Mouse (Mus musculus) layer of hippocampus, adult 9-11 months (tissue): ENCODE results near the gene Cul7.

Source experiments
- DNase-seq: peaks from one replicate; pipeline ENCODE4 v3.0.0; 2022

Cul7 gene

GRCm38 (mm10) chr17:46650232-46651031 lies at the start of gene Cul7:
Gene Cul7 (plus strand): TSS chr17:46650337.
- DNase-seq = peak; percentile 94

- DNase-seq = no peak
Observed at GRCm38 (mm10) chr17:46600569-46600968, 49.6 kb upstream of the Cul7 start.

- DNase-seq = no peak
Observed at GRCm38 (mm10) chr17:46602212-46602611, 47.9 kb upstream of the Cul7 start.

- DNase-seq = no peak
Observed at GRCm38 (mm10) chr17:46603229-46603628, 46.9 kb upstream of the Cul7 start.

GRCm38 (mm10) chr17:46605126-46605525 lies 45.0 kb upstream of the Cul7 start:
- no peak for DNase-seq

GRCm38 (mm10) chr17:46605987-46606386 lies 44.1 kb upstream of the Cul7 start:
- no peak for DNase-seq

- DNase-seq = no peak
Observed at GRCm38 (mm10) chr17:46609721-46610514, 40.2 kb upstream of the Cul7 start.

GRCm38 (mm10) chr17:46611316-46611715 lies 38.8 kb upstream of the Cul7 start:
- no peak for DNase-seq

- no peak for DNase-seq
Observed at GRCm38 (mm10) chr17:46612189-46612588, 37.9 kb upstream of the Cul7 start.

GRCm38 (mm10) chr17:46612820-46613219 lies 37.3 kb upstream of the Cul7 start:
- DNase-seq = no peak

GRCm38 (mm10) chr17:46613229-46613628 lies 36.9 kb upstream of the Cul7 start:
- DNase-seq = no peak

- no peak for DNase-seq
Observed at GRCm38 (mm10) chr17:46617799-46618198, 32.3 kb upstream of the Cul7 start.

GRCm38 (mm10) chr17:46618394-46618768 lies 31.8 kb upstream of the Cul7 start:
- no peak for DNase-seq

- no peak for DNase-seq
Observed at GRCm38 (mm10) chr17:46618769-46619682, 31.1 kb upstream of the Cul7 start.

- DNase-seq = no peak
Observed at GRCm38 (mm10) chr17:46619683-46620357, 30.3 kb upstream of the Cul7 start.

GRCm38 (mm10) chr17:46621324-46621723 lies 28.8 kb upstream of the Cul7 start:
- DNase-seq = no peak

- no peak for DNase-seq
Observed at GRCm38 (mm10) chr17:46622269-46622668, 27.9 kb upstream of the Cul7 start.

- no peak for DNase-seq
Observed at GRCm38 (mm10) chr17:46623819-46624557, 26.1 kb upstream of the Cul7 start.

- no peak for DNase-seq
Observed at GRCm38 (mm10) chr17:46624598-46624997, 25.5 kb upstream of the Cul7 start.

- no peak for DNase-seq
Observed at GRCm38 (mm10) chr17:46627409-46627808, 22.7 kb upstream of the Cul7 start.

- no peak for DNase-seq
Observed at GRCm38 (mm10) chr17:46628471-46628790, 21.7 kb upstream of the Cul7 start.
